Mouse (Mus musculus) liver, postnatal 0 days (tissue): Measurements from ENCODE around the gene Atp6v1c2.

Experiments
- CTCF ChIP-seq: sonication (generic); IDR thresholded peaks from 2 replicates; pipeline ENCODE4 v1.5.1; 2016; ENCODE audit warnings: antibody characterized with exemption, low read depth
- EP300 ChIP-seq: IDR thresholded peaks from 2 replicates; pipeline ENCODE4 v1.6.1; 2016; ENCODE audit warnings: antibody characterized with exemption, low read depth, mild to moderate bottlenecking

- TF ChIP-seq CTCF (peak; percentile 43), EP300 (no peak)
These were observed 27.7 kb upstream of the Atp6v1c2 start for GRCm38 (mm10) chr12:17356853-17357252.
